Mouse (Mus musculus): Measurements from ENCODE around the gene Mt3. TPM values are rescaled to one million over a fixed set of nuclear protein-coding genes. Genes with fewer than 3 reads are reported as not detected.
"Not testable (repeated sequence)": the region's sequence is repeated elsewhere in the genome, so short reads cannot be mapped to it uniquely, and the experiment has no call there.

Gene Mt3
- polyA plus RNA-seq, 1 experiment from 2014 or later = 43.6 TPM

DNA sequence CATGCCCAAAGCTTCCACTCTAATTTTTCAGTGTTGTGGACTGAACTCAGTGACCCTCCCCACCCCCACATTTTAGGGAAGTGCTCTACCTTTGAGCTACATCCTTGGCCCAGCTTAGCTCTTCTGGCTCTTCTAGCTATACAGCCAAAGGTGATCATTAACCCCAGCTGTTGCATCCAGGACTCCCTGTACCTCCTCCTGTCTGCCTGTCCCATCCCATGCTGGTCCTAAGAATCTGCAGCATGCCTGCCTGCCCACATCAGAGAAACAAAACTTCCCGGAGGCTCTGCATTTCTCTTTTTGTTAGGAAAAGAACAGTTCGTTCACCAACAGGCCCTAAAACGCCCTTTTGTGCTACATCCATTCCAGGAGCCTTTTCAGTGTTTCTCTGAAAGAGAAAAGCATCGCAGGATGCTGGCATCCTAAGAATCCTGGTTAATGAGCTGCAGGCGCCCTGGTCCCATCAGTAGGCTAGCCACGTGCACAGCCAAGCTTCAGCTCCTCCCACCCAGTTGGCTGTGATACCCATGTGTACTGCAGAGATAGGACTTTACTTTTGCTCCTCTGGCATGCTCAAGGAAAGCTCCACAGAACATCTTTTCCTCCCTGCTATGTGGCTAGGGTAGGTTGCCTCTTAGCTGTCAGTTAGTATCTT lies 33.5 kb upstream of the Mt3 start:
- no peaks in the 10 kb centered on the region for H3K36me3 ChIP-seq (ENCODE audit: control insufficient read depth, insufficient read depth, low read length)
- no peaks in the 10 kb centered on the region for H3K27me3 ChIP-seq (ENCODE audit: control insufficient read depth, insufficient read depth, low read length)
- ATAC-seq (replicated peaks; ENCODE audit: low FRiP score) (peak; percentile 92), DNase-seq (ENCODE audit: low spot score) (peak; percentile 90)
- peak overlapping the region; percentile 91 for H3K27ac ChIP-seq (ENCODE audit: low read depth, low read length)
- peaks cover 11% of the 10 kb centered on the region; the same call in 1 of the 2 replicates for H3K4me1 ChIP-seq (replicated peaks; ENCODE audit: control insufficient read depth, insufficient read depth, low read length)
- under 1% methylated on average over 6 of the region's 6 CpGs for WGBS
- H3K4me2 ChIP-seq (ENCODE audit: low read depth, low read length, severe bottlenecking) = peak overlapping the region; percentile 21; the same call in 1 of the 2 replicates
- H3K9me3 ChIP-seq (ENCODE audit: control insufficient read depth, low read length) = no peaks in the 10 kb centered on the region
- peak overlapping the region; percentile 7; the same call in 1 of the 2 replicates for H3K9ac ChIP-seq (ENCODE audit: low read length)
- H3K4me3 ChIP-seq (ENCODE audit: low read depth, low read length) = no peak overlapping the region

DNA sequence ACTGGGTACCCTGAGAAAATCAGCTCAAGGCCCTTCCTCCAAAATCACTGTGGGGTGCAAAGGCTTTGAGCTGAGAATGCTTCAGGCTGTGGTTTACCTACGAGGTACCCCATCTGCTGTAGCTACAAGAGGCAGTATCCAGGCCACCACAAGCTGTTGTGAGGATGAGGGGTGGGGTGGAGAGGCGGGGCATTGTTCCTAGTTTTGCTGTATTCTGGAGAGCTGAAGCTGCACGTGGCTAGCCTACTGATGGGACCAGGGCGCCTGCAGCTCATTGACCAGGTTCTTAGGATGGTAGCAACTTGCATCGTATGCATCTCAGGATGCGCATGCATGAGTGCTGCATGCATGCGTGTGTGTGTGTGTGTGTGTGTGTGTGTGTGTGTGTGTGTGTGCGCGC lies 30.8 kb upstream of the Mt3 start:
- Histone ChIP-seq H3K9ac (ENCODE audit: low read length) (no peak overlapping the region), H3K4me3 (ENCODE audit: low read depth, low read length) (no peak overlapping the region), H3K27me3 (ENCODE audit: control insufficient read depth, insufficient read depth, low read length) (no peaks in the 10 kb centered on the region), H3K36me3 (ENCODE audit: control insufficient read depth, insufficient read depth, low read length) (no peaks in the 10 kb centered on the region), H3K4me2 (ENCODE audit: low read depth, low read length, severe bottlenecking) (no peak overlapping the region), H3K4me1 (replicated peaks; ENCODE audit: control insufficient read depth, insufficient read depth, low read length) (peaks cover 11% of the 10 kb centered on the region; the same call in 1 of the 2 replicates), H3K9me3 (ENCODE audit: control insufficient read depth, low read length) (no peaks in the 10 kb centered on the region), H3K27ac (ENCODE audit: low read depth, low read length) (0 out of 2 replicates have a peak overlapping the region, but pooled peaks have one; percentile 51)
- 80% methylated on average over 9 of the region's 9 CpGs for WGBS
- DNase-seq (ENCODE audit: low spot score) = peak; percentile 48
- no peak for ATAC-seq (replicated peaks; ENCODE audit: low FRiP score)

GRCm38 (mm10) chr8:94122711-94123468 lies 29.5 kb upstream of the Mt3 start:
- H3K9ac ChIP-seq (ENCODE audit: low read length) = no peak overlapping the region
- H3K4me2 ChIP-seq (ENCODE audit: low read depth, low read length, severe bottlenecking) = no peak overlapping the region
- no peak overlapping the region for H3K4me3 ChIP-seq (ENCODE audit: low read depth, low read length)
- no peak overlapping the region for H3K27ac ChIP-seq (ENCODE audit: low read depth, low read length)
- no peak for DNase-seq (ENCODE audit: low spot score)
- H3K4me1 ChIP-seq (replicated peaks; ENCODE audit: control insufficient read depth, insufficient read depth, low read length) = peaks cover 12% of the 10 kb centered on the region; the same call in 1 of the 2 replicates
- ATAC-seq (replicated peaks; ENCODE audit: low FRiP score) = no peak
- no peaks in the 10 kb centered on the region for H3K9me3 ChIP-seq (ENCODE audit: control insufficient read depth, low read length)
- no peaks in the 10 kb centered on the region for H3K36me3 ChIP-seq (ENCODE audit: control insufficient read depth, insufficient read depth, low read length)
- H3K27me3 ChIP-seq (ENCODE audit: control insufficient read depth, insufficient read depth, low read length) = no peaks in the 10 kb centered on the region
- WGBS = 59% methylated on average over 8 of the region's 8 CpGs

GRCm38 (mm10) chr8:94127711-94128110 lies 24.7 kb upstream of the Mt3 start:
- H3K36me3 ChIP-seq (ENCODE audit: control insufficient read depth, insufficient read depth, low read length) = no peaks in the 10 kb centered on the region
- H3K27ac ChIP-seq (ENCODE audit: low read depth, low read length) = no peak overlapping the region
- ATAC-seq (replicated peaks; ENCODE audit: low FRiP score) (no peak), DNase-seq (ENCODE audit: low spot score) (no peak)
- H3K4me2 ChIP-seq (ENCODE audit: low read depth, low read length, severe bottlenecking) = no peak overlapping the region
- H3K9me3 ChIP-seq (ENCODE audit: control insufficient read depth, low read length) = no peaks in the 10 kb centered on the region
- H3K9ac ChIP-seq (ENCODE audit: low read length) = no peak overlapping the region
- H3K4me3 ChIP-seq (ENCODE audit: low read depth, low read length) = no peak overlapping the region
- 0 out of 2 replicates have a peak, but pooled peaks cover 2% of the 10 kb centered on the region for H3K4me1 ChIP-seq (replicated peaks; ENCODE audit: control insufficient read depth, insufficient read depth, low read length)
- WGBS = 74% methylated on average over 6 of the region's 6 CpGs
- H3K27me3 ChIP-seq (ENCODE audit: control insufficient read depth, insufficient read depth, low read length) = no peaks in the 10 kb centered on the region

DNA sequence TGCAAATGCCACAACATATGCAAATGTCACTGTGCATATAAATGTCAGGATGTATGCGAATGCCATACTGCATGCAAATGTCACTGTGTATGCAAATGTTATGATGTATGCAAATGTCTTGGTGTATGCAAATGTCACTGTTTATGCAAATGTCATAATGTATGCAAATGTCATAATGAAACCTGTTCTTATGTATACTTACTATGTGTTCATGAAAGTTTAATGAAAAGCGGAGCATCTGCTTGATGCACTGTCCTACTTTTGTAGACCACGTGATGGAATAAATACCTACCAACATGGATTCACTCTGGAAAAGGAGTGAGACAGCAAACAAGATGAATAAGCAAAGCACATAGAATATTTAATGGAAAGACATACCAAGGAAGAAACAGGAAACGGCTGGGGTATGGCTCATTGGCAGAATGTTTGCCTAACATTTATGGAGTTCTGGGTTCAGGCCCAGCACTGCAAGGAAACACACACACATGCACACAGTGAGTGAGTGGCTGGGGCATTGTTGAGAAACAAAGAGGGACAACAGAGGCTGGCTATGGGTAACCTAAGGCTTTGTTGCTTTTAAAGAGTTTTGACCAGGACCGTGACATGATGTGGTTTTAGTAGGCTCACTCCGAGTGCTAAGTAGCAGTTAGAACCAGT lies 23.1 kb upstream of the Mt3 start:
- no peak for ATAC-seq (replicated peaks; ENCODE audit: low FRiP score)
- no peaks in the 10 kb centered on the region for H3K9me3 ChIP-seq (ENCODE audit: control insufficient read depth, low read length)
- no peak overlapping the region for H3K4me3 ChIP-seq (ENCODE audit: low read depth, low read length)
- WGBS = 76% methylated on average over 6 of the region's 6 CpGs
- no peak overlapping the region for H3K9ac ChIP-seq (ENCODE audit: low read length)
- H3K36me3 ChIP-seq (ENCODE audit: control insufficient read depth, insufficient read depth, low read length) = no peaks in the 10 kb centered on the region
- H3K4me1 ChIP-seq (replicated peaks; ENCODE audit: control insufficient read depth, insufficient read depth, low read length) = 0 out of 2 replicates have a peak, but pooled peaks cover 2% of the 10 kb centered on the region
- no peak overlapping the region for H3K4me2 ChIP-seq (ENCODE audit: low read depth, low read length, severe bottlenecking)
- no peak overlapping the region for H3K27ac ChIP-seq (ENCODE audit: low read depth, low read length)
- no peak for DNase-seq (ENCODE audit: low spot score)
- H3K27me3 ChIP-seq (ENCODE audit: control insufficient read depth, insufficient read depth, low read length) = no peaks in the 10 kb centered on the region

GRCm38 (mm10) chr8:94130126-94130525 lies 22.3 kb upstream of the Mt3 start:
- H3K4me1 ChIP-seq (replicated peaks; ENCODE audit: control insufficient read depth, insufficient read depth, low read length) = 0 out of 2 replicates have a peak, but pooled peaks cover 2% of the 10 kb centered on the region
- 92% methylated on average over 4 of the region's 4 CpGs for WGBS
- no peak overlapping the region for H3K27ac ChIP-seq (ENCODE audit: low read depth, low read length)
- no peaks in the 10 kb centered on the region for H3K36me3 ChIP-seq (ENCODE audit: control insufficient read depth, insufficient read depth, low read length)
- H3K9ac ChIP-seq (ENCODE audit: low read length) = no peak overlapping the region
- no peaks in the 10 kb centered on the region for H3K9me3 ChIP-seq (ENCODE audit: control insufficient read depth, low read length)
- no peak for DNase-seq (ENCODE audit: low spot score)
- no peak overlapping the region for H3K4me3 ChIP-seq (ENCODE audit: low read depth, low read length)
- no peaks in the 10 kb centered on the region for H3K27me3 ChIP-seq (ENCODE audit: control insufficient read depth, insufficient read depth, low read length)
- ATAC-seq (replicated peaks; ENCODE audit: low FRiP score) = no peak
- no peak overlapping the region for H3K4me2 ChIP-seq (ENCODE audit: low read depth, low read length, severe bottlenecking)

DNA sequence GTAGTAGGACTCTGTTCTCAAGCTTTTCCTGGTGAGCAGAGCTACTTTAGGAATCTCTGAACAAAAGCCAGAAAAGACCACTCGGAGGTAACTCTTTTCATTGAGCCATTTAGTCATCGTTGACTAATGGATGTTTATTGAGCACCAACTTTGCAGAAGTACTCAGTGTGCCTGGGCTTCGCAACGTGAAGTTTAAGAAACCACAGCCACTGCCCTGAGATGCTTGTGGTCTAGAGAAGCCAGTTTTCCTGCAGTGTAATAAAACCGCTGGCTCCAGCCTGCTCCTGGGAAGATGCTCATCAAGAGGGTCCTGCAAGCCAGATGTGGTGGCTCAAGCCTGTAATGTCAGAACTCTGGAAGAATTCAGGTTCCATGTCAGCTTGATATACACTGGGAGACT lies 20.3 kb upstream of the Mt3 start:
- no peaks in the 10 kb centered on the region for H3K36me3 ChIP-seq (ENCODE audit: control insufficient read depth, insufficient read depth, low read length)
- H3K9ac ChIP-seq (ENCODE audit: low read length) = no peak overlapping the region
- no peak for DNase-seq (ENCODE audit: low spot score)
- H3K4me2 ChIP-seq (ENCODE audit: low read depth, low read length, severe bottlenecking) = no peak overlapping the region
- 86% methylated on average over 5 of the region's 5 CpGs for WGBS
- H3K4me3 ChIP-seq (ENCODE audit: low read depth, low read length) = no peak overlapping the region
- no peaks in the 10 kb centered on the region for H3K27me3 ChIP-seq (ENCODE audit: control insufficient read depth, insufficient read depth, low read length)
- ATAC-seq (replicated peaks; ENCODE audit: low FRiP score) = no peak
- no peak overlapping the region for H3K27ac ChIP-seq (ENCODE audit: low read depth, low read length)
- H3K4me1 ChIP-seq (replicated peaks; ENCODE audit: control insufficient read depth, insufficient read depth, low read length) = 0 out of 2 replicates have a peak, but pooled peaks cover 2% of the 10 kb centered on the region
- H3K9me3 ChIP-seq (ENCODE audit: control insufficient read depth, low read length) = no peaks in the 10 kb centered on the region

DNA sequence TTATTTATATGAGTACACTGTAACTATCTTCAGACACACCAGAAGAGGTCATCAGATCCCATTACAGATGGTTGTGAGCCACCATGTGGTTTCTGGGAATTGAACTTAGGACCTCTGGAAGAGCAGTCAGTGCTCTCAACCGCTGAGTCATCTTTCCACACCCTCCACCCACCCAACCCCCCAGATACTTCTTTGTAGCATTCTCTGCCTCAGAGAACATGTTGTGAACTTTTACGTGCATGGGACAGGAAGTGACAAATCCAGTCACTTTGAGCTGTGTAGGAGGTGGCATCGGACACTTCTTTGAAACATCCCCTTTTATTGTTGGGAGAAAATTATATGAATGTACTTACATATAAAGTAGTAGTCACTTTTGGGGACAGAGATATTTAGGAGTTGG lies 17.8 kb upstream of the Mt3 start:
- not testable (repeated sequence) for H3K27me3 ChIP-seq (ENCODE audit: control insufficient read depth, insufficient read depth, low read length); H3K4me2 ChIP-seq (ENCODE audit: low read depth, low read length, severe bottlenecking); H3K4me3 ChIP-seq (ENCODE audit: low read depth, low read length); H3K9ac ChIP-seq (ENCODE audit: low read length); ATAC-seq (replicated peaks; ENCODE audit: low FRiP score); H3K9me3 ChIP-seq (ENCODE audit: control insufficient read depth, low read length); DNase-seq (ENCODE audit: low spot score); H3K4me1 ChIP-seq (replicated peaks; ENCODE audit: control insufficient read depth, insufficient read depth, low read length); H3K36me3 ChIP-seq (ENCODE audit: control insufficient read depth, insufficient read depth, low read length); H3K27ac ChIP-seq (ENCODE audit: low read depth, low read length)
- WGBS = 80% methylated on average over 3 of the region's 3 CpGs
